Mouse (Mus musculus) spleen, adult 2 months (tissue): ENCODE measurements around the gene Gm42791.

Experiments
- CTCF ChIP-seq: fragments of 200-500 bp; IDR thresholded peaks from 2 replicates; pipeline ENCODE4 v1.5.1; 2011; ENCODE audit warnings: mild to moderate bottlenecking, inconsistent platforms; ENCODE audit not compliant: insufficient read depth, insufficient read length, insufficient replicate concordance; ENCODE audit errors: extremely low read depth
- POLR2A ChIP-seq: fragments of 200-500 bp; IDR thresholded peaks from 2 replicates; pipeline ENCODE4 v1.6.1; 2011; ENCODE audit warnings: low read depth, low read length, inconsistent platforms

GRCm38 (mm10) chr5:148965691-148966333, 29.1 kb downstream of the Gm42791 start:
- TF ChIP-seq CTCF (no peak), POLR2A (no peak)
